Mouse (Mus musculus) heart, postnatal 0 days (tissue): ENCODE data around the gene Gm1673. TPM values are rescaled to one million over a fixed set of nuclear protein-coding genes. Genes with fewer than 3 reads are reported as not detected.
A peak's percentile ranks its signal among the peaks of the same experiment; 100 is the strongest.

Experiments
- ATAC-seq: fragments of 200-750 bp; cut with Nextera tagmentation; 2 replicates; pipeline ENCODE4 v1.8.0; 2017; ENCODE audit warnings: low read depth, moderate number of reproducible peaks, moderate library complexity; ENCODE audit not compliant: insufficient read depth
- DNase-seq: peaks from one replicate; pipeline ENCODE4 v3.0.0-alpha.2; 2016; ENCODE audit warnings: low spot score
- H3K27ac ChIP-seq: fragments of 300-500 bp; sonication (generic); 2 replicates; pipeline ENCODE4 v1.5.1; 2014; ENCODE audit warnings: low read depth, mild to moderate bottlenecking
- H3K27me3 ChIP-seq: fragments of 300-500 bp; sonication (generic); 2 replicates; pipeline ENCODE4 v1.6.1; 2014; ENCODE audit warnings: low read length, mixed read lengths; ENCODE audit not compliant: control insufficient read depth, insufficient read depth
- H3K36me3 ChIP-seq: fragments of 300-500 bp; sonication (generic); replicated peaks from 2 replicates; pipeline ENCODE4 v1.6.1; 2014; ENCODE audit warnings: low read length, mixed read lengths; ENCODE audit not compliant: control insufficient read depth, insufficient read depth
- H3K4me1 ChIP-seq: fragments of 300-500 bp; sonication (generic); 2 replicates; pipeline ENCODE4 v1.6.1; 2014; ENCODE audit warnings: antibody characterized with exemption; ENCODE audit not compliant: control insufficient read depth, insufficient read depth
- H3K4me2 ChIP-seq: fragments of 300-500 bp; sonication (generic); 2 replicates; pipeline ENCODE4 v1.6.1; 2014; ENCODE audit warnings: low read depth, mild to moderate bottlenecking, low read length, moderate library complexity
- H3K4me3 ChIP-seq: fragments of 300-500 bp; sonication (generic); 2 replicates; pipeline ENCODE4 v1.5.1; 2014; ENCODE audit warnings: low read depth, low read length
- H3K9ac ChIP-seq: fragments of 300-500 bp; sonication (generic); replicated peaks from 2 replicates; pipeline ENCODE4 v1.6.1; 2014; ENCODE audit warnings: low read depth, low read length, mixed read lengths
- H3K9me3 ChIP-seq: fragments of 300-500 bp; sonication (generic); replicated peaks from 2 replicates; pipeline ENCODE4 v1.6.1; 2016; ENCODE audit warnings: low read length; ENCODE audit not compliant: control insufficient read depth
- CTCF ChIP-seq: IDR thresholded peaks from 2 replicates; pipeline ENCODE4 v1.5.1; 2016; ENCODE audit warnings: antibody characterized with exemption, control low read depth, low read depth
- EP300 ChIP-seq: IDR thresholded peaks from 2 replicates; pipeline ENCODE4 v1.6.1; 2016; ENCODE audit warnings: antibody characterized with exemption, low read depth
- WGBS: fragments of 180-500 bp; shearing (Covaris S2); extraction: QIAGEN DNeasy Blood & Tissue Kit; methylation state at CpG from one replicate; pipeline ENCODE4 v1.1.7; 2014; 5-methylcytosine and 5-hydroxymethylcytosine counted together
- polyA plus RNA-seq: library from polyadenylated mRNA; unstranded; fragments of >200 nt; fragmentation: Nextera tagmentation; extraction: Ambion mirVana; gene quantifications from 2 replicates; pipeline ENCODE4 v1.2.1, GENCODE M21; 2015
- total RNA-seq: library from RNA; depleted of rRNA; stranded (reverse); fragments of >200 nt; gene quantifications from 2 replicates; pipeline ENCODE4 v1.2.3, GENCODE M21; 2014; ENCODE audit warnings: low replicate concordance

Gm1673 gene
- total and polyA plus RNA-seq, 2 experiments from 2014 or later, result 37.3 to 40.2 TPM

GRCm38 (mm10) chr5:34002636-34003035 is 19.4 kb downstream of the Gm1673 start:
- no peak overlapping the region for H3K4me3 ChIP-seq

GRCm38 (mm10) chr5:34004618-34005017 is 21.4 kb downstream of the Gm1673 start:
- Histone ChIP-seq H3K9ac (no peak overlapping the region), H3K9me3 (no peaks in the 10 kb centered on the region), H3K27me3 (peaks cover 8% of the 10 kb centered on the region; the same call in 1 of the 2 replicates), H3K27ac (no peak overlapping the region), H3K4me2 (no peak overlapping the region), H3K4me3 (no peak overlapping the region), H3K36me3 (no peaks in the 10 kb centered on the region), H3K4me1 (no peaks in the 10 kb centered on the region)
- ATAC-seq (no peak), DNase-seq (no peak)
- no peak for TF ChIP-seq EP300
- TF ChIP-seq CTCF, result no peak
- 70% methylated on average over 5 of the region's 5 CpGs for WGBS

More at GRCm38 (mm10) chr5:34002636-34003035, 19.4 kb downstream of the Gm1673 start:
- DNase-seq (no peak), ATAC-seq (no peak)
- no peak overlapping the region for H3K4me2 ChIP-seq
- H3K9me3 ChIP-seq, result no peaks in the 10 kb centered on the region
- 88% methylated on average over 4 of the region's 4 CpGs for WGBS
- 0 out of 2 replicates have a peak, but pooled peaks cover under 1% of the 10 kb centered on the region for H3K4me1 ChIP-seq
- TF ChIP-seq EP300 (no peak), CTCF (no peak)
- peaks cover 27% of the 10 kb centered on the region for H3K27me3 ChIP-seq
- no peak overlapping the region for H3K27ac ChIP-seq
- no peaks in the 10 kb centered on the region for H3K36me3 ChIP-seq
- no peak overlapping the region for H3K9ac ChIP-seq

GRCm38 (mm10) chr5:34006832-34007231 is 23.6 kb downstream of the Gm1673 start:
- 58% methylated on average over 4 of the region's 4 CpGs for WGBS
- Histone ChIP-seq H3K4me3 (no peak overlapping the region), H3K4me1 (no peaks in the 10 kb centered on the region), H3K9me3 (no peaks in the 10 kb centered on the region), H3K9ac (no peak overlapping the region), H3K4me2 (no peak overlapping the region), H3K27me3 (no peaks in the 10 kb centered on the region), H3K36me3 (no peaks in the 10 kb centered on the region), H3K27ac (no peak overlapping the region)
- DNase-seq (no peak), ATAC-seq (no peak)
- no peak for TF ChIP-seq EP300
- no peak for TF ChIP-seq CTCF

- no peak for DNase-seq
- no peak overlapping the region for H3K27ac ChIP-seq
- WGBS, result 77% methylated on average over 4 of the region's 4 CpGs
- no peak overlapping the region for H3K9ac ChIP-seq
- no peak overlapping the region for H3K4me2 ChIP-seq
- H3K27me3 ChIP-seq, result no peaks in the 10 kb centered on the region
- no peak overlapping the region for H3K4me3 ChIP-seq
- ATAC-seq, result no peak
- H3K4me1 ChIP-seq, result no peaks in the 10 kb centered on the region
- no peaks in the 10 kb centered on the region for H3K36me3 ChIP-seq
- no peaks in the 10 kb centered on the region for H3K9me3 ChIP-seq
- TF ChIP-seq EP300 (no peak), CTCF (no peak)
Observed at GRCm38 (mm10) chr5:34007392-34007941, 24.2 kb downstream of the Gm1673 start.

GRCm38 (mm10) chr5:34014652-34015051 is 31.4 kb downstream of the Gm1673 start:
- Histone ChIP-seq H3K27me3 (no peaks in the 10 kb centered on the region), H3K9me3 (no peaks in the 10 kb centered on the region), H3K4me3 (no peak overlapping the region), H3K4me1 (no peaks in the 10 kb centered on the region), H3K4me2 (no peak overlapping the region), H3K36me3 (no peaks in the 10 kb centered on the region), H3K9ac (no peak overlapping the region), H3K27ac (no peak overlapping the region)
- TF ChIP-seq EP300 (no peak), CTCF (peak; percentile 14; the same call in 1 of the 2 replicates)
- DNase-seq, result no peak
- ATAC-seq, result no peak
- WGBS, result 48% methylated on average over 1 of the region's 1 CpGs

GRCm38 (mm10) chr5:34018968-34019367 is 35.7 kb downstream of the Gm1673 start:
- no peak for DNase-seq
- Histone ChIP-seq H3K9ac (no peak overlapping the region), H3K27ac (no peak overlapping the region), H3K4me3 (no peak overlapping the region), H3K9me3 (no peaks in the 10 kb centered on the region), H3K36me3 (no peaks in the 10 kb centered on the region), H3K4me1 (peaks cover 7% of the 10 kb centered on the region; the same call in 1 of the 2 replicates), H3K4me2 (no peak overlapping the region), H3K27me3 (no peaks in the 10 kb centered on the region)
- WGBS, result 50% methylated on average over 4 of the region's 4 CpGs
- no peak for ATAC-seq
- TF ChIP-seq CTCF (no peak), EP300 (no peak)
